ENCODE assay signal across 17 mouse cellular contexts in genomic region chr13:112803661-112804060, GRCm38 (mm10). TPM values are rescaled to one million over a fixed set of nuclear protein-coding genes. Genes with fewer than 3 reads are reported as not detected.
DNase-seq lines count a peak whose midpoint lies in the region; ATAC-seq and TF ChIP-seq lines count a peak whose summit lies in the region.
"Had no signal": no experiment of that assay in that cellular context is flagged by ENCODE, and none has a peak within 500 bp of the region (broad histone marks: within the 10 kb centered on the region; RNA-seq: fewer than 3 reads in every experiment).

No protein-coding gene starts in this region.

- H3K27ac ChIP-seq in kidney, postnatal 0 days, result no peak overlapping the region
- no peak overlapping the region for H3K27ac ChIP-seq in liver, embryonic 14.5 days
- H3K27ac ChIP-seq: embryonic facial prominence, embryonic 12.5 days; midbrain, embryonic 15.5 days had no signal

- no peak overlapping the region for H3K9ac ChIP-seq in kidney, postnatal 0 days (ENCODE audit: low read depth, low read length)
- H3K9ac ChIP-seq in liver, embryonic 14.5 days (replicated peaks), result no peak overlapping the region
- H3K9ac ChIP-seq: embryonic facial prominence, embryonic 12.5 days; midbrain, embryonic 15.5 days had no signal

- H3K9me3 ChIP-seq in kidney, postnatal 0 days (replicated peaks; ENCODE audit: low read length), result no peaks in the 10 kb centered on the region
- H3K9me3 ChIP-seq in liver, embryonic 14.5 days (ENCODE audit: control insufficient read depth, low read length), result no peaks in the 10 kb centered on the region
- H3K9me3 ChIP-seq: embryonic facial prominence, embryonic 12.5 days; midbrain, embryonic 15.5 days had no signal

- intact Hi-C loops in heart, postnatal 36 days (cut with DNase I), result loop anchor here (5.0 kb wide), 1 partner anchor 124 kb away; the partner anchor contains the start of genes Dhx29 and Mtrex

- peaks cover 17% of the 10 kb centered on the region; the same call in 1 of the 2 replicates for H3K36me3 ChIP-seq in kidney, postnatal 0 days (ENCODE audit: insufficient read depth, low read length)
- H3K36me3 ChIP-seq in liver, embryonic 14.5 days (replicated peaks; ENCODE audit: control insufficient read depth, insufficient read depth, low read depth), result peaks cover 22% of the 10 kb centered on the region

- no peak for TF ChIP-seq EP300 in liver, embryonic 14.5 days (IDR thresholded peaks at IDR 0.05; ENCODE audit: low read depth)

- H3K4me3 ChIP-seq in kidney, postnatal 0 days (replicated peaks; ENCODE audit: low read depth, low read length), result peak overlapping the region; percentile 8; the same call in 1 of the 2 replicates
- H3K4me3 ChIP-seq in liver, embryonic 14.5 days (ENCODE audit: insufficient read depth in 1 of 2, low read depth in 2 of 2, low read length in 2 of 2), result no peak overlapping the region
- H3K4me3 ChIP-seq: embryonic facial prominence, embryonic 12.5 days; midbrain, embryonic 15.5 days had no signal

- WGBS in kidney, postnatal 0 days, result 75% methylated on average over 4 of the region's 4 CpGs
- 74% methylated on average over 4 of the region's 4 CpGs for WGBS in liver, embryonic 14.5 days (ENCODE audit: insufficient replicate concordance)

- H3K27me3 ChIP-seq in kidney, postnatal 0 days (ENCODE audit: insufficient read depth, low read length), result no peaks in the 10 kb centered on the region
- no peaks in the 10 kb centered on the region for H3K27me3 ChIP-seq in liver, embryonic 14.5 days (ENCODE audit: control insufficient read depth, insufficient read depth, low read length)
- H3K27me3 ChIP-seq: embryonic facial prominence, embryonic 12.5 days; midbrain, embryonic 15.5 days had no signal

- DNase-seq in heart, adult 11 months, result peak; percentile 66
- DNase-seq in heart, postnatal 36 days, result no peak
- no peak for DNase-seq in kidney, postnatal 0 days (ENCODE audit: low spot score)
- no peak for DNase-seq in kidney, postnatal 25 days
- DNase-seq in A20 (ENCODE audit: low read depth, low spot score), result peak; percentile 20
- no peak for DNase-seq in liver, embryonic 14.5 days (ENCODE audit: low read depth in 3 of 3, low spot score in 3 of 3)
- DNase-seq in urinary bladder, postnatal 25 days (ENCODE audit: low spot score), result no peak
- DNase-seq: cerebellum, postnatal 14 days; heart, postnatal 14 days; lung, postnatal 36 days; right cerebral cortex, adult 18-20 months; thymus, postnatal 14 days had no signal

- H3K4me1 ChIP-seq in kidney, postnatal 0 days (replicated peaks; ENCODE audit: insufficient read depth, low read length), result 0 out of 2 replicates have a peak, but pooled peaks cover 2% of the 10 kb centered on the region
- peaks cover 16 to 19% of the 10 kb centered on the region in 2 experiments for H3K4me1 ChIP-seq in liver, embryonic 14.5 days (replicated peaks; ENCODE audit: control insufficient read depth in 2 of 2, insufficient read depth in 2 of 2, low read length in 1 of 2)

- ATAC-seq in kidney, postnatal 0 days (replicated peaks; ENCODE audit: low FRiP score, low read depth), result no peak
- ATAC-seq in liver, embryonic 14.5 days (ENCODE audit: insufficient read depth), result no peak
- no peak for ATAC-seq in megakaryocyte, adult 5-6 weeks (ENCODE audit: poor library complexity, severe bottlenecking)
- ATAC-seq: activated CD4-positive, CD25-positive, alpha-beta regulatory T cell, adult 4 months; forebrain, embryonic 14.5 days; midbrain, embryonic 15.5 days had no signal

- H3K4me2 ChIP-seq in kidney, postnatal 0 days (ENCODE audit: low read length), result peak overlapping the region; percentile 23; the same call in 1 of the 2 replicates
- H3K4me2 ChIP-seq in liver, embryonic 14.5 days (ENCODE audit: low read depth), result peak overlapping the region; percentile 7
- H3K4me2 ChIP-seq: embryonic facial prominence, embryonic 12.5 days had no signal

- TF ChIP-seq CTCF in kidney, postnatal 0 days (IDR thresholded peaks at IDR 0.05; ENCODE audit: low read depth), result no peak
- TF ChIP-seq CTCF in liver, embryonic 14.5 days (IDR thresholded peaks at IDR 0.05; ENCODE audit: low read depth), result no peak

RNA-seq across cellular contexts. Expression of gene Plpp1, which starts 3.1 kb away (rescaled TPM):
- total RNA-seq in heart, postnatal 36 days (2021), result 10 to 100 TPM; 54.6 to 63.8 TPM
- 135 TPM in 2 replicates for polyA plus RNA-seq in kidney, postnatal 0 days (2015; fragmentation: Nextera tagmentation; extraction: Ambion mirVana)
- polyA plus RNA-seq in liver, embryonic 14.5 days (2012; rRNA removed), result 16.5 TPM in 2 replicates
- polyA plus RNA-seq in liver, embryonic 14.5 days (2014; fragmentation: Nextera tagmentation; extraction: Ambion mirVana), result 32.7 and 34.0 TPM in 2 replicates
- total RNA-seq in megakaryocyte, adult 5-6 weeks (2015), result 1.1 TPM in 2 replicates
- 0.26 and 1.5 TPM in 2 replicates for total RNA-seq in megakaryocyte, adult 5-6 weeks (2017)

Comparison
In these comparisons a context has a peak if more than half of its experiments do, and no peak if none do; other contexts are left out.
1. DNase-seq: peak in heart, adult 11 months (single experiment) and A20 (single experiment); none in heart, postnatal 36 days (0 of 2), kidney, postnatal 0 days (single experiment), kidney, postnatal 25 days (0 of 2), liver, embryonic 14.5 days (0 of 3) and urinary bladder, postnatal 25 days (single experiment).
2. RNA of gene Plpp1, which starts 3.1 kb away (total RNA-seq): 54.6 to 63.8 TPM in heart, postnatal 36 days; 0.26 to 1.5 TPM in megakaryocyte, adult 5-6 weeks; every median in the first group is over 10 times any median in the second.